Mouse (Mus musculus): ENCODE data around the gene Ndufv2. TPM values are rescaled to one million over a fixed set of nuclear protein-coding genes. Genes with fewer than 3 reads are reported as not detected.
A peak's percentile ranks its signal among the peaks of the same experiment; 100 is the strongest.

Gene Ndufv2
- polyA plus RNA-seq, 1 experiment: 134 TPM

DNA sequence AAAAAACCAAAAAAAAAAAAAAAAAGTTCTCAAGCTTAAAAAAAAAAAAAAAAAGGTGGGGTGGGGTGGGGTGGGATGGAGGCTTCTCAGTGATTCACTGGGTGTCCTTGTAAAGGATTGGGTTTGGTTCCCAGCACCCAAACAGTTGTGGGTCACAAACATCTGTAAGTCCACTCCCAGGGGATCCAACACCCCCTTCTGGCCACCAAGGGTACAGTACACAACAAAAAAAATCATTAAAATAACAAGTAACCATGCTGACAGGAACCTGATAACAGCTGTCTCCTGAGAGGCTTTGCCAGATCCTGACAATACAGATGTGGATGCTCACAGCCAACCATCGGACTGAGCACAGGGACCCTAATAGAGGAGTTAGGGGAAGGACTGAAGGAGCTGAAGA, 16.9 kb downstream of the Ndufv2 start:
- Histone ChIP-seq H3K79me2 (ENCODE audit: control insufficient read depth, insufficient read depth) (no peaks in the 10 kb centered on the region), H3K4me3 (ENCODE audit: insufficient read depth, poor library complexity, severe bottlenecking) (no peak overlapping the region), H3K27me3 (ENCODE audit: control insufficient read depth, insufficient read depth, insufficient read length) (no peaks in the 10 kb centered on the region), H3K79me3 (ENCODE audit: low read depth) (no peaks in the 10 kb centered on the region), H3K36me3 (ENCODE audit: control insufficient read depth, insufficient read depth) (peaks cover 61% of the 10 kb centered on the region), H3ac (ENCODE audit: control insufficient read depth, insufficient read length, low read depth) (no peak overlapping the region)
- TF ChIP-seq CEBPB (IDR thresholded peaks at IDR 0.05; ENCODE audit: low read depth): no peak
- no peak for TF ChIP-seq MAX (IDR thresholded peaks at IDR 0.05)
- TF ChIP-seq MYOD1 (IDR thresholded peaks at IDR 0.05; ENCODE audit: control insufficient read depth, insufficient read length, low read depth): no peak
- no peak for TF ChIP-seq USF1 (IDR thresholded peaks at IDR 0.05; ENCODE audit: low read depth)
- no peak for TF ChIP-seq MYOG (IDR thresholded peaks at IDR 0.05; ENCODE audit: control insufficient read depth, extremely low read depth, insufficient read length)
- TF ChIP-seq CTCF (IDR thresholded peaks at IDR 0.05; ENCODE audit: control insufficient read depth, insufficient read depth, insufficient read length): no peak
- TF ChIP-seq FOSL1 (IDR thresholded peaks at IDR 0.05; ENCODE audit: insufficient read depth, low read length, poor library complexity, severe bottlenecking): no peak

DNA sequence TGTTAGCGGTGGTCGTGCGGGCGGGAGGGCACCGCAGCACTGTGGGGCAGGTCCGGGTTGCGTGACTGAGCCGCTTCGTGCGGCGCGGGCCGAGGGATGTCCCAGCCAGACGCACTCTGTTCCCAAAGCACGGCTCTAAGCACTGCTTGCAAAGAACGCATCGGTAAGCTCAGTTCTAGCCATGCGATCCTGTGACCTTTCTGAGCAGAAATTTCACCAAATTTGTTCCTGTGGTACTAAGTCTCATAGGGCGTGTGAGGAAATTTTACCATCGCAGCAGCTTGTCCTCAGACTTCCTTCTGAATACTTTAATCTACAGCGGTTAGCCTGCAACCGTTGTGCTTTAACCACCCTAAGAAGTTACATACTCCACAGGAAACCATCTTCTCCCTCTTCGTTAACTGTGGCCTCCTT, 23.9 kb downstream of the Ndufv2 start:
- H3K36me3 ChIP-seq (ENCODE audit: control insufficient read depth, insufficient read depth): peaks cover 34% of the 10 kb centered on the region
- peak overlapping the region; percentile 78 for H3ac ChIP-seq (ENCODE audit: control insufficient read depth, insufficient read length, low read depth)
- no peak for TF ChIP-seq MAX (IDR thresholded peaks at IDR 0.05)
- no peak for TF ChIP-seq MYOG (IDR thresholded peaks at IDR 0.05; ENCODE audit: control insufficient read depth, extremely low read depth, insufficient read length)
- TF ChIP-seq CEBPB (IDR thresholded peaks at IDR 0.05; ENCODE audit: low read depth): no peak
- TF ChIP-seq FOSL1 (IDR thresholded peaks at IDR 0.05; ENCODE audit: insufficient read depth, low read length, poor library complexity, severe bottlenecking): no peak
- no peak for TF ChIP-seq USF1 (IDR thresholded peaks at IDR 0.05; ENCODE audit: low read depth)
- no peak for TF ChIP-seq MYOD1 (IDR thresholded peaks at IDR 0.05; ENCODE audit: control insufficient read depth, insufficient read length, low read depth)
- TF ChIP-seq CTCF (IDR thresholded peaks at IDR 0.05; ENCODE audit: control insufficient read depth, insufficient read depth, insufficient read length): no peak
- peaks cover 8% of the 10 kb centered on the region for H3K79me3 ChIP-seq (ENCODE audit: low read depth)
- no peaks in the 10 kb centered on the region for H3K27me3 ChIP-seq (ENCODE audit: control insufficient read depth, insufficient read depth, insufficient read length)
- H3K79me2 ChIP-seq (ENCODE audit: control insufficient read depth, insufficient read depth): peaks cover 36% of the 10 kb centered on the region
- H3K4me3 ChIP-seq (ENCODE audit: insufficient read depth, poor library complexity, severe bottlenecking): peak overlapping the region; percentile 72

DNA sequence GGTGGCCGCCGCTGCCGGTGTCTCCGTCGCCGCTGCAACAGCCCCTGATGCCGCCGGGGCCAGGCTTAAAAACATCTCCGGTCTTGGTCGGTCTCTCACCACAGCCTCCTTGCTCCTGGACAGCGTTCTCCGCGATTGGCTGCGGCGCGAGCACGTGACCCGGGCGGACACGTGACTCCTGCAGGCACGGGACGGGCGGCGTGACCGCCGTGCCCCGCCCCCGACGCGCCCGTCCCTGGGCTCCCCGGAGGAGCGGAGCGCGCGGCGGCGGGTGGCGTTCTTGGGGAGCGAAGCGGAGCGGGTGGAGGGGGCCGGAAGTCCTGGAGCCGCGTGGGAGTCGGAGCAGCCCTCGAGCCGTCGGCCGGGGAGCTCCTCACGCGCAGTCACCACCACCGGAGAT, 24.4 kb downstream of the Ndufv2 start, which contains the start of gene Ankrd12:
Gene Ankrd12, minus strand, starts transcription at position 156 of the 400 bp plus-strand sequence.
- no peak for TF ChIP-seq CTCF (IDR thresholded peaks at IDR 0.05; ENCODE audit: control insufficient read depth, insufficient read depth, insufficient read length)
- no peak for TF ChIP-seq MYOD1 (IDR thresholded peaks at IDR 0.05; ENCODE audit: control insufficient read depth, insufficient read length, low read depth)
- no peak for TF ChIP-seq FOSL1 (IDR thresholded peaks at IDR 0.05; ENCODE audit: insufficient read depth, low read length, poor library complexity, severe bottlenecking)
- no peak for TF ChIP-seq MYOG (IDR thresholded peaks at IDR 0.05; ENCODE audit: control insufficient read depth, extremely low read depth, insufficient read length)
- peak; percentile 83 for TF ChIP-seq MAX (IDR thresholded peaks at IDR 0.05)
- peak; percentile 95 for TF ChIP-seq USF1 (IDR thresholded peaks at IDR 0.05; ENCODE audit: low read depth)
- TF ChIP-seq CEBPB (IDR thresholded peaks at IDR 0.05; ENCODE audit: low read depth): no peak
- Histone ChIP-seq H3K36me3 (ENCODE audit: control insufficient read depth, insufficient read depth) (peaks cover 34% of the 10 kb centered on the region), H3K79me2 (ENCODE audit: control insufficient read depth, insufficient read depth) (peaks cover 40% of the 10 kb centered on the region), H3ac (ENCODE audit: control insufficient read depth, insufficient read length, low read depth) (peak within 1 kb of the TSS; percentile 93), H3K27me3 (ENCODE audit: control insufficient read depth, insufficient read depth, insufficient read length) (no peaks in the 10 kb centered on the region), H3K79me3 (ENCODE audit: low read depth) (peaks cover 8% of the 10 kb centered on the region), H3K4me3 (ENCODE audit: insufficient read depth, poor library complexity, severe bottlenecking) (peak within 1 kb of the TSS; percentile 72)

DNA sequence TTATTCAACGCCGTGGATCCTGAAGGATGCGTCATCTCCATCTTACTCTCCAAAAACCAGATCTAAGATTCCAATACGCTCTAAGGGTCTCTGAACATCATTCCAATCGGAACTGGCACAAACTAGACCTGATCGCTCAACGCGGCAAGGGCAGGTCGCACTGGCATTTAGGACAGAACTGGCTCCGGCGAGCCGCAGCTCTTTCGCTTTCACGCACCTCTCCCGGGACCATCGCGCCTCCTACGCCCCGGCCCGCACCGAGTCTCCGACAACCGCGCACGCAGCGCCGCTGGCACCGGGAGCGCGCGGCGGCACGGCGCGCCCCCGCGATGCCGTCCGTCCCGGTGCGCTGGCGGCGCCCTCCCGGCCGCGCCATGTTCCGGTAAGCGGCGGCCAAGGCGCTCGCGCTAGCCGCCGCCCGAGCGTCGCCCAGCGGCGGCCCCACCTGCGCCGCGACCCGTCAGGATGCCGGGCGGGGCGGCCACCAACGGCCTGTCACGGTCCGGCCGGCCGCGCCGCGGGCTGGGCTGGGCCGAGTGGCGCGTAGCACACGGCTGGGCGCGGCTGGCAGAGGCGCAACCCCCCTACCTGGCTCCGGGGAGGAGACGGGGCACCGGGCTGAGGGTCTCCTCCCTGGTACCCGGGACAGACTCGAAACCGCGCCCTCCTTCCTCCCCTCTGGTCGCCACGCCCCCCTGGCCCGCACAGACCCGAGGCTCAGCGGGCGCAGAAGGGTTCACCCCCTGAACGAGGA, 25.0 kb downstream of the Ndufv2 start:
- Histone ChIP-seq H3K36me3 (ENCODE audit: control insufficient read depth, insufficient read depth) (peaks cover 30% of the 10 kb centered on the region), H3K27me3 (ENCODE audit: control insufficient read depth, insufficient read depth, insufficient read length) (no peaks in the 10 kb centered on the region), H3K4me3 (ENCODE audit: insufficient read depth, poor library complexity, severe bottlenecking) (peak overlapping the region; percentile 72), H3K79me2 (ENCODE audit: control insufficient read depth, insufficient read depth) (peaks cover 45% of the 10 kb centered on the region), H3ac (ENCODE audit: control insufficient read depth, insufficient read length, low read depth) (peak overlapping the region; percentile 93), H3K79me3 (ENCODE audit: low read depth) (peaks cover 8% of the 10 kb centered on the region)
- TF ChIP-seq USF1 (IDR thresholded peaks at IDR 0.05; ENCODE audit: low read depth) (no peak), CTCF (IDR thresholded peaks at IDR 0.05; ENCODE audit: control insufficient read depth, insufficient read depth, insufficient read length) (peak; percentile 18)

DNA sequence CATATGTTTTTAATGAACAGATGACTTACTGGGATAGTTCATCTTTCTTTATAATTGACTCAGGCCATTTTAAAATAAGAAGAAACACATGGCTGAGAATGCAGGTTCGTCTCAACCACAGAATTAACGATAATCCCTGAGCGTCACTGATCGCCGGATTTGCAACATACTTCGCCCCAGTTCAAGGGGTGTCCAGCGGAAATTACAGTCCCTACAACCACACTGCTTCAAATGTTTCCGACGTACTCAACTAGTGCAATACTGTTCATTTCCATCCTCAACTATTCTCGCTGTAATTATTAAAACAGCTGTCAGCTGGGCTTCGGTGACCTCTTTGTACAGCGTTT, 25.6 kb downstream of the Ndufv2 start:
- Histone ChIP-seq H3K79me2 (ENCODE audit: control insufficient read depth, insufficient read depth) (peaks cover 45% of the 10 kb centered on the region), H3K36me3 (ENCODE audit: control insufficient read depth, insufficient read depth) (peaks cover 25% of the 10 kb centered on the region), H3K4me3 (ENCODE audit: insufficient read depth, poor library complexity, severe bottlenecking) (peak overlapping the region; percentile 72), H3ac (ENCODE audit: control insufficient read depth, insufficient read length, low read depth) (peak overlapping the region; percentile 93), H3K27me3 (ENCODE audit: control insufficient read depth, insufficient read depth, insufficient read length) (no peaks in the 10 kb centered on the region), H3K79me3 (ENCODE audit: low read depth) (peaks cover 8% of the 10 kb centered on the region)
- TF ChIP-seq MYOD1 (IDR thresholded peaks at IDR 0.05; ENCODE audit: control insufficient read depth, insufficient read length, low read depth) (no peak), FOSL1 (IDR thresholded peaks at IDR 0.05; ENCODE audit: insufficient read depth, low read length, poor library complexity, severe bottlenecking) (no peak), USF1 (IDR thresholded peaks at IDR 0.05; ENCODE audit: low read depth) (no peak), CEBPB (IDR thresholded peaks at IDR 0.05; ENCODE audit: low read depth) (no peak), MAX (IDR thresholded peaks at IDR 0.05) (no peak), MYOG (IDR thresholded peaks at IDR 0.05; ENCODE audit: control insufficient read depth, extremely low read depth, insufficient read length) (no peak), CTCF (IDR thresholded peaks at IDR 0.05; ENCODE audit: control insufficient read depth, insufficient read depth, insufficient read length) (no peak)
